Mouse (Mus musculus) bone marrow, adult 2 months (tissue): ENCODE measurements around the gene Mfap3. TPM values are rescaled to one million over a fixed set of nuclear protein-coding genes. Genes with fewer than 3 reads are reported as not detected.

Source experiments
- H3K27ac ChIP-seq: fragments of 200-500 bp; 2 replicates; pipeline ENCODE4 v1.5.1; 2012; ENCODE audit warnings: low read depth, mild to moderate bottlenecking, control low read depth, inconsistent platforms, low read length; ENCODE audit not compliant: control insufficient read depth, poor library complexity, insufficient read depth
- H3K4me1 ChIP-seq: fragments of 200-500 bp; 2 replicates; pipeline ENCODE4 v1.6.1; 2011; ENCODE audit warnings: low read length; ENCODE audit not compliant: control insufficient read depth, insufficient read depth
- H3K4me3 ChIP-seq: fragments of 200-500 bp; replicated peaks from 2 replicates; pipeline ENCODE3; 2011; ENCODE audit warnings: mild to moderate bottlenecking, low read depth, low read length, control low read depth; ENCODE audit not compliant: control insufficient read depth
- CTCF ChIP-seq: fragments of 200-500 bp; IDR thresholded peaks from 2 replicates; pipeline ENCODE4 v1.5.1; 2011; ENCODE audit warnings: low read length, control low read depth; ENCODE audit not compliant: control insufficient read depth, insufficient read depth
- POLR2A ChIP-seq: fragments of 200-500 bp; IDR thresholded peaks from 2 replicates; pipeline ENCODE4 v1.6.1; 2011; ENCODE audit warnings: low read depth, mild to moderate bottlenecking, control low read depth, low read length, borderline replicate concordance; ENCODE audit not compliant: control insufficient read depth
- WGBS: fragments of 180-500 bp; shearing (Covaris S2); methylation state at CpG from one replicate; pipeline ENCODE4 v1.1.7; 2018; 5-methylcytosine and 5-hydroxymethylcytosine counted together
- polyA plus RNA-seq: library from polyadenylated mRNA; stranded (reverse); fragments of >200 nt; gene quantifications from 2 replicates; pipeline ENCODE4 v1.2.4, GENCODE M21; 2011; ENCODE audit warnings: low replicate concordance; ENCODE audit not compliant: missing spikeins, insufficient read depth, insufficient read length

Mfap3 gene
- polyA plus RNA-seq, 1 experiment = 9.6 TPM

- H3K27ac ChIP-seq = no peak overlapping the region
- H3K4me3 ChIP-seq = no peak overlapping the region
- no peaks in the 10 kb centered on the region; the same call in 1 of the 2 replicates for H3K4me1 ChIP-seq
- TF ChIP-seq POLR2A (no peak), CTCF (no peak)
- 76% methylated on average over 12 of the region's 12 CpGs for WGBS
Observed at GRCm38 (mm10) chr11:57564564-57564963, 46.1 kb downstream of the Mfap3 start.

GRCm38 (mm10) chr11:57566091-57567035, 47.9 kb downstream of the Mfap3 start:
- no peak for TF ChIP-seq CTCF
- TF ChIP-seq POLR2A = no peak
- Histone ChIP-seq H3K4me3 (no peak overlapping the region), H3K27ac (no peak overlapping the region), H3K4me1 (no peaks in the 10 kb centered on the region; the same call in 1 of the 2 replicates)
- whole genome bisulfite sequencing = 68% methylated on average over 18 of the region's 18 CpGs

GRCm38 (mm10) chr11:57568950-57569490, 50.6 kb downstream of the Mfap3 start:
- TF ChIP-seq POLR2A (no peak), CTCF (no peak)
- no peak overlapping the region for H3K4me3 ChIP-seq
- no peak overlapping the region for H3K27ac ChIP-seq
- H3K4me1 ChIP-seq = no peaks in the 10 kb centered on the region; the same call in 1 of the 2 replicates
- WGBS = 67% methylated on average over 2 of the region's 2 CpGs

GRCm38 (mm10) chr11:57571035-57571434, 52.6 kb downstream of the Mfap3 start:
- TF ChIP-seq POLR2A (no peak), CTCF (no peak)
- H3K4me1 ChIP-seq = no peaks in the 10 kb centered on the region; the same call in 1 of the 2 replicates
- WGBS = 79% methylated on average over 3 of the region's 3 CpGs
- H3K27ac ChIP-seq = no peak overlapping the region
- H3K4me3 ChIP-seq = no peak overlapping the region

GRCm38 (mm10) chr11:57573686-57574274, 55.3 kb downstream of the Mfap3 start:
- no peaks in the 10 kb centered on the region; the same call in 1 of the 2 replicates for H3K4me1 ChIP-seq
- no peak overlapping the region for H3K27ac ChIP-seq
- WGBS = 54% methylated on average over 14 of the region's 14 CpGs
- no peak overlapping the region for H3K4me3 ChIP-seq
- TF ChIP-seq POLR2A (no peak), CTCF (no peak)

GRCm38 (mm10) chr11:57576871-57577515, 58.5 kb downstream of the Mfap3 start:
- Histone ChIP-seq H3K4me1 (no peaks in the 10 kb centered on the region), H3K27ac (no peak overlapping the region), H3K4me3 (no peak overlapping the region)
- WGBS = 66% methylated on average over 6 of the region's 6 CpGs
- TF ChIP-seq POLR2A (no peak), CTCF (no peak)

GRCm38 (mm10) chr11:57582818-57583635, 64.6 kb downstream of the Mfap3 start:
- H3K27ac ChIP-seq = no peak overlapping the region
- TF ChIP-seq POLR2A (no peak), CTCF (no peak)
- H3K4me1 ChIP-seq = no peaks in the 10 kb centered on the region
- WGBS = 36% methylated on average over 10 of the region's 10 CpGs
- no peak overlapping the region for H3K4me3 ChIP-seq

Other genes with a start within 250 kb of the Mfap3 start
- gene Fam114a2, start within 50 bp of the Mfap3 start, polyA plus RNA-seq = 17.6 and 31.0 TPM in 2 replicates
- gene Galnt10, start 126.8 kb downstream of the Mfap3 start, polyA plus RNA-seq = 16.6 and 18.0 TPM in 2 replicates